Mouse (Mus musculus): ENCODE measurements around the gene Aldh16a1. TPM values are rescaled to one million over a fixed set of nuclear protein-coding genes. Genes with fewer than 3 reads are reported as not detected.

The Aldh16a1 gene
- polyA plus RNA-seq, 1 experiment from 2014 or later: 63.7 TPM

- peak; percentile 69 for DNase-seq (ENCODE audit: low spot score)
- Histone ChIP-seq H3K36me3 (peaks cover 11% of the 10 kb centered on the region), H3K4me3 (peak overlapping the region; percentile 29), H3K27ac (peak overlapping the region; percentile 91), H3K9me3 (replicated peaks) (no peaks in the 10 kb centered on the region), H3K4me1 (peaks cover 51% of the 10 kb centered on the region), H3K27me3 (ENCODE audit: low read depth, poor library complexity, severe bottlenecking) (no peaks in the 10 kb centered on the region)
- WGBS: 6% methylated on average over 7 of the region's 7 CpGs
Measured at GRCm38 (mm10) chr7:45094121-45094520, 60.3 kb downstream of the Aldh16a1 start.

- peak; percentile 81 for DNase-seq (ENCODE audit: low spot score)
- H3K4me3 ChIP-seq: peak overlapping the region; percentile 29
- peak overlapping the region; percentile 91 for H3K27ac ChIP-seq
- H3K4me1 ChIP-seq: peaks cover 51% of the 10 kb centered on the region
- H3K27me3 ChIP-seq (ENCODE audit: low read depth, poor library complexity, severe bottlenecking): no peaks in the 10 kb centered on the region
- WGBS: 20% methylated on average over 18 of the region's 18 CpGs
- H3K9me3 ChIP-seq (replicated peaks): no peaks in the 10 kb centered on the region
- peaks cover 16% of the 10 kb centered on the region for H3K36me3 ChIP-seq
Measured at GRCm38 (mm10) chr7:45093516-45093905, 60.9 kb downstream of the Aldh16a1 start.

GRCm38 (mm10) chr7:45092828-45093515 is 61.4 kb downstream of the Aldh16a1 start:
- WGBS: 24% methylated on average over 12 of the region's 12 CpGs
- peak overlapping the region; percentile 29 for H3K4me3 ChIP-seq
- H3K9me3 ChIP-seq (replicated peaks): no peaks in the 10 kb centered on the region
- peak overlapping the region; percentile 91 for H3K27ac ChIP-seq
- peaks cover 21% of the 10 kb centered on the region for H3K36me3 ChIP-seq
- no peaks in the 10 kb centered on the region for H3K27me3 ChIP-seq (ENCODE audit: low read depth, poor library complexity, severe bottlenecking)
- peak; percentile 66 for DNase-seq (ENCODE audit: low spot score)
- H3K4me1 ChIP-seq: peaks cover 51% of the 10 kb centered on the region

GRCm38 (mm10) chr7:45092048-45092447 is 62.3 kb downstream of the Aldh16a1 start, which contains the start of gene Rcn3:
Gene Rcn3 (minus strand): TSS chr7:45092221.
- peak within 1 kb of the TSS; percentile 71 for H3K4me3 ChIP-seq
- peak within 1 kb of the TSS; percentile 91 for H3K27ac ChIP-seq
- DNase-seq (ENCODE audit: low spot score): peak; percentile 93
- no peaks in the 10 kb centered on the region for H3K9me3 ChIP-seq (replicated peaks)
- WGBS: under 1% methylated on average over 16 of the region's 16 CpGs
- peaks cover 31% of the 10 kb centered on the region for H3K36me3 ChIP-seq
- no peaks in the 10 kb centered on the region for H3K27me3 ChIP-seq (ENCODE audit: low read depth, poor library complexity, severe bottlenecking)
- peaks cover 48% of the 10 kb centered on the region for H3K4me1 ChIP-seq

GRCm38 (mm10) chr7:45091001-45091990 is 63.1 kb downstream of the Aldh16a1 start:
- Histone ChIP-seq H3K9me3 (replicated peaks) (no peaks in the 10 kb centered on the region), H3K4me1 (peaks cover 48% of the 10 kb centered on the region), H3K4me3 (peak overlapping the region; percentile 71), H3K27ac (peak overlapping the region; percentile 91), H3K36me3 (peaks cover 38% of the 10 kb centered on the region), H3K27me3 (ENCODE audit: low read depth, poor library complexity, severe bottlenecking) (no peaks in the 10 kb centered on the region)
- 14% methylated on average over 35 of the region's 35 CpGs for WGBS
- DNase-seq (ENCODE audit: low spot score): peak; percentile 60

MicroRNAs within 50 kb of the gene (microRNA counts, 519-probe panel; counts per million panel counts)
- microRNA mmu-miR-150: 684 counts per million, percentile 72 among the panel's probes with 10 or more counts

Small RNAs within 50 kb of the gene (microRNA-seq; reads per million reads assigned to microRNA genes)
- gene Mir150 (4.1 reads per million, percentile 6 among the genes with 10 or more reads in this experiment), gene Mir5121 (22.3 reads per million, percentile 31 among the genes with 10 or more reads in this experiment), gene Mir7055 (not detected)

Other genes with a start within 250 kb of the Aldh16a1 start
- gene Ap2a1, start 225.1 kb downstream of the Aldh16a1 start, polyA plus RNA-seq (2016; fragmentation: Nextera tagmentation; extraction: Ambion mirVana): 78.7 and 85.3 TPM in 2 replicates
- 0.14 and 0.18 TPM in 2 replicates for gene Tsks, start 211.4 kb downstream of the Aldh16a1 start, polyA plus RNA-seq (2016; fragmentation: Nextera tagmentation; extraction: Ambion mirVana)
- 11.4 and 18.8 TPM in 2 replicates for gene Cpt1c, start 179.7 kb downstream of the Aldh16a1 start, polyA plus RNA-seq (2016; fragmentation: Nextera tagmentation; extraction: Ambion mirVana)
- 979 and 1,027 TPM in 2 replicates for gene Prmt1, start 168.0 kb downstream of the Aldh16a1 start, polyA plus RNA-seq (2016; fragmentation: Nextera tagmentation; extraction: Ambion mirVana)
- 74.7 and 75.0 TPM in 2 replicates for gene Irf3, start 156.9 kb downstream of the Aldh16a1 start, polyA plus RNA-seq (2016; fragmentation: Nextera tagmentation; extraction: Ambion mirVana)
- 89.7 and 92.2 TPM in 2 replicates for gene Bcl2l12, start 155.9 kb downstream of the Aldh16a1 start, polyA plus RNA-seq (2016; fragmentation: Nextera tagmentation; extraction: Ambion mirVana)
- 47.8 and 50.6 TPM in 2 replicates for gene Scaf1, start 138.2 kb downstream of the Aldh16a1 start, polyA plus RNA-seq (2016; fragmentation: Nextera tagmentation; extraction: Ambion mirVana)
- gene Rras, start 136.6 kb downstream of the Aldh16a1 start, polyA plus RNA-seq (2016; fragmentation: Nextera tagmentation; extraction: Ambion mirVana): 15.6 and 18.3 TPM in 2 replicates
- 16.3 and 18.1 TPM in 2 replicates for gene Prr12, start 101.7 kb downstream of the Aldh16a1 start, polyA plus RNA-seq (2016; fragmentation: Nextera tagmentation; extraction: Ambion mirVana)
- 80.4 and 81.2 TPM in 2 replicates for gene Nosip, start 92.2 kb downstream of the Aldh16a1 start, polyA plus RNA-seq (2016; fragmentation: Nextera tagmentation; extraction: Ambion mirVana)
- gene Prrg2, start 91.9 kb downstream of the Aldh16a1 start, polyA plus RNA-seq (2016; fragmentation: Nextera tagmentation; extraction: Ambion mirVana): 16.8 and 24.8 TPM in 2 replicates
- gene Rcn3, start 62.4 kb downstream of the Aldh16a1 start, polyA plus RNA-seq (2016; fragmentation: Nextera tagmentation; extraction: Ambion mirVana): 175 and 210 TPM in 2 replicates
- 5.2 and 7.8 TPM in 2 replicates for gene Fcgrt, start 50.7 kb downstream of the Aldh16a1 start, polyA plus RNA-seq (2016; fragmentation: Nextera tagmentation; extraction: Ambion mirVana)
- 1,846 and 2,302 TPM in 2 replicates for gene Rps11, start 30.1 kb downstream of the Aldh16a1 start, polyA plus RNA-seq (2016; fragmentation: Nextera tagmentation; extraction: Ambion mirVana)
- gene Rpl13a, start 25.8 kb downstream of the Aldh16a1 start, polyA plus RNA-seq (2016; fragmentation: Nextera tagmentation; extraction: Ambion mirVana): 1,210 and 1,327 TPM in 2 replicates
- not detected in 2 replicates for gene Gm45713, start 18.4 kb downstream of the Aldh16a1 start, polyA plus RNA-seq (2016; fragmentation: Nextera tagmentation; extraction: Ambion mirVana)
- gene Flt3l, start 18.2 kb downstream of the Aldh16a1 start, polyA plus RNA-seq (2016; fragmentation: Nextera tagmentation; extraction: Ambion mirVana): 1.4 and 1.5 TPM in 2 replicates
- 105 and 109 TPM in 2 replicates for gene Pih1d1, start 281 bp downstream of the Aldh16a1 start, polyA plus RNA-seq (2016; fragmentation: Nextera tagmentation; extraction: Ambion mirVana)
- gene Slc17a7, start 9.4 kb upstream of the Aldh16a1 start, polyA plus RNA-seq (2016; fragmentation: Nextera tagmentation; extraction: Ambion mirVana): 0.06 TPM in 1 of 2 replicates, not detected in the other
- not detected in 2 replicates for gene Gfy, start 25.0 kb upstream of the Aldh16a1 start, polyA plus RNA-seq (2016; fragmentation: Nextera tagmentation; extraction: Ambion mirVana)
- gene Pth2, start 26.4 kb upstream of the Aldh16a1 start, polyA plus RNA-seq (2016; fragmentation: Nextera tagmentation; extraction: Ambion mirVana): not detected in 2 replicates
- gene Ccdc155, start 50.3 kb upstream of the Aldh16a1 start, polyA plus RNA-seq (2016; fragmentation: Nextera tagmentation; extraction: Ambion mirVana): 0.45 and 0.68 TPM in 2 replicates
- gene Dkkl1, start 57.6 kb upstream of the Aldh16a1 start, polyA plus RNA-seq (2016; fragmentation: Nextera tagmentation; extraction: Ambion mirVana): 0.21 and 0.41 TPM in 2 replicates
- 435 and 481 TPM in 2 replicates for gene Tead2, start 61.2 kb upstream of the Aldh16a1 start, polyA plus RNA-seq (2016; fragmentation: Nextera tagmentation; extraction: Ambion mirVana)
- 1.1 and 1.2 TPM in 2 replicates for gene Cd37, start 84.5 kb upstream of the Aldh16a1 start, polyA plus RNA-seq (2016; fragmentation: Nextera tagmentation; extraction: Ambion mirVana)
- 0.24 and 0.49 TPM in 2 replicates for gene Slc6a16, start 86.5 kb upstream of the Aldh16a1 start, polyA plus RNA-seq (2016; fragmentation: Nextera tagmentation; extraction: Ambion mirVana)
- not detected in 2 replicates for gene Slc6a21, start 122.9 kb upstream of the Aldh16a1 start, polyA plus RNA-seq (2016; fragmentation: Nextera tagmentation; extraction: Ambion mirVana)
- gene Trpm4, start 179.2 kb upstream of the Aldh16a1 start, polyA plus RNA-seq (2016; fragmentation: Nextera tagmentation; extraction: Ambion mirVana): 5.2 and 8.4 TPM in 2 replicates
- 0.24 and 0.39 TPM in 2 replicates for gene Hrc, start 180.7 kb upstream of the Aldh16a1 start, polyA plus RNA-seq (2016; fragmentation: Nextera tagmentation; extraction: Ambion mirVana)
- gene Ppfia3, start 212.4 kb upstream of the Aldh16a1 start, polyA plus RNA-seq (2016; fragmentation: Nextera tagmentation; extraction: Ambion mirVana): 2.4 and 5.3 TPM in 2 replicates
- 0.40 and 0.64 TPM in 2 replicates for gene Lin7b, start 216.0 kb upstream of the Aldh16a1 start, polyA plus RNA-seq (2016; fragmentation: Nextera tagmentation; extraction: Ambion mirVana)
- gene Snrnp70, start 241.2 kb upstream of the Aldh16a1 start, polyA plus RNA-seq (2016; fragmentation: Nextera tagmentation; extraction: Ambion mirVana): 305 and 308 TPM in 2 replicates

Data from limb, embryonic 10.5 days (tissue).